Mouse (Mus musculus) forebrain, embryonic 15.5 days (tissue): Measurements from ENCODE around the gene Mpp2. TPM values are rescaled to one million over a fixed set of nuclear protein-coding genes. Genes with fewer than 3 reads are reported as not detected.

Source experiments
- ATAC-seq: fragments of 200-750 bp; cut with Nextera tagmentation; replicated peaks from 2 replicates; pipeline ENCODE4 v1.8.0; 2017; ENCODE audit warnings: mild to moderate bottlenecking, moderate TSS enrichment, moderate library complexity
- H3K27ac ChIP-seq: fragments of 300-500 bp; sonication (generic); replicated peaks from 2 replicates; pipeline ENCODE4 v1.5.1; 2015; ENCODE audit warnings: mild to moderate bottlenecking, inconsistent platforms
- H3K27me3 ChIP-seq: fragments of 300-500 bp; sonication (generic); 2 replicates; pipeline ENCODE4 v1.6.1; 2015; ENCODE audit warnings: inconsistent platforms
- H3K36me3 ChIP-seq: fragments of 300-500 bp; sonication (generic); 2 replicates; pipeline ENCODE4 v1.6.1; 2015; ENCODE audit warnings: mild to moderate bottlenecking, inconsistent platforms
- H3K4me1 ChIP-seq: fragments of 300-500 bp; sonication (generic); 2 replicates; pipeline ENCODE4 v1.6.1; 2015; ENCODE audit warnings: inconsistent platforms
- H3K4me2 ChIP-seq: fragments of 300-500 bp; sonication (generic); replicated peaks from 2 replicates; pipeline ENCODE4 v1.6.1; 2015; ENCODE audit warnings: mild to moderate bottlenecking, inconsistent platforms
- H3K4me3 ChIP-seq: fragments of 300-500 bp; sonication (generic); 2 replicates; pipeline ENCODE4 v1.5.1; 2015; ENCODE audit warnings: mild to moderate bottlenecking, inconsistent platforms
- H3K9ac ChIP-seq: fragments of 300-500 bp; sonication (generic); replicated peaks from 2 replicates; pipeline ENCODE4 v1.6.1; 2015; ENCODE audit warnings: mild to moderate bottlenecking, inconsistent platforms
- H3K9me3 ChIP-seq: fragments of 300-500 bp; sonication (generic); 2 replicates; pipeline ENCODE4 v1.6.1; 2016; ENCODE audit warnings: inconsistent platforms
- WGBS: fragments of 180-500 bp; shearing (Covaris S2); methylation state at CpG from one replicate; pipeline ENCODE4 v1.1.7; 2015; ENCODE audit warnings: mixed read lengths; 5-methylcytosine and 5-hydroxymethylcytosine counted together
- polyA plus RNA-seq: library from polyadenylated mRNA; unstranded; fragments of >200 nt; fragmentation: Nextera tagmentation; extraction: Ambion mirVana; gene quantifications from 2 replicates; pipeline ENCODE4 v1.2.1, GENCODE M21; 2015

The Mpp2 gene
- polyA plus RNA-seq, 1 experiment from 2014 or later = 19.3 TPM

DNA sequence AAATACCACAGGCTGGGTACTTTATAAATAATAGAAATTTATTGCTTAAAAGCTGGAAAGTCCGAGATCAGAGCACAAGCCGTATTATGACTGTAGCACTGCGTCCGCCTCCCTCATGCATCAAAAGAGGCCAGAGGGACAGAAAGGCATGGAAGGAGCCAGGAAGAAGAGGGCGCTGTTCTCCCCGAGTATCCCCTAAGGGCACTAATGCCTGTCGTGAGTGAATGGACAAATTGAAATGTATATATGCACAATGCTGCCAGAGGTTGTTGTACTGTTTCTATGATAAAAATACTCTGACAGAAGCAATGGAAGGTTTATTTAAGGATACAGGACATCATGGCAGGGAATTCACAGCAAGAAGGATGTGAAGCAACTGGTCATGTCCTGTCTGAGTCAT lies 58.3 kb downstream of the Mpp2 start:
- Histone ChIP-seq H3K4me1 (peaks cover 32% of the 10 kb centered on the region), H3K4me3 (no peak overlapping the region), H3K36me3 (no peaks in the 10 kb centered on the region), H3K9me3 (no peaks in the 10 kb centered on the region), H3K4me2 (no peak overlapping the region), H3K9ac (no peak overlapping the region), H3K27ac (no peak overlapping the region), H3K27me3 (no peaks in the 10 kb centered on the region)
- ATAC-seq = no peak
- 31% methylated on average over 7 of the region's 7 CpGs for WGBS

DNA sequence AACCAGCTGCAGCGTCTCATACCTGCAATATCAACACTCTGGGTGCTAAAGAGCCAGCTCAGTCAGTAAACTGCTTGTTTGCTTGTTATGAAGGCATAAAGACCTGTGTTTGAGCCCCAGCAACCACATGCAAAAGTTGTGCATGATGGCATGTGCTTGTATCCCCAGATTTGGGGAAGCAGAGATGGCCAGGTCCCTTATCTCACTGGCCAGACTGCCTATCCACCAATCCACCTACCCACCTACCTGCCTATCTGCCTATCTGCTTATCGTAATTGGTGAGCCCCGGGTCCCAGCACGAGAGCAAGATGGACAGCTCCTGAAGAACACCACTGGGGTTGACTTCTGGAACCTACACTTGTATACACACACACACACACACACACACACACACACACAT lies 59.0 kb downstream of the Mpp2 start:
- Histone ChIP-seq H3K4me1 (peaks cover 37% of the 10 kb centered on the region), H3K9me3 (no peaks in the 10 kb centered on the region), H3K27ac (no peak overlapping the region), H3K4me3 (no peak overlapping the region), H3K36me3 (no peaks in the 10 kb centered on the region), H3K27me3 (no peaks in the 10 kb centered on the region), H3K9ac (no peak overlapping the region), H3K4me2 (no peak overlapping the region)
- ATAC-seq = no peak
- 88% methylated on average over 4 of the region's 4 CpGs for WGBS

DNA sequence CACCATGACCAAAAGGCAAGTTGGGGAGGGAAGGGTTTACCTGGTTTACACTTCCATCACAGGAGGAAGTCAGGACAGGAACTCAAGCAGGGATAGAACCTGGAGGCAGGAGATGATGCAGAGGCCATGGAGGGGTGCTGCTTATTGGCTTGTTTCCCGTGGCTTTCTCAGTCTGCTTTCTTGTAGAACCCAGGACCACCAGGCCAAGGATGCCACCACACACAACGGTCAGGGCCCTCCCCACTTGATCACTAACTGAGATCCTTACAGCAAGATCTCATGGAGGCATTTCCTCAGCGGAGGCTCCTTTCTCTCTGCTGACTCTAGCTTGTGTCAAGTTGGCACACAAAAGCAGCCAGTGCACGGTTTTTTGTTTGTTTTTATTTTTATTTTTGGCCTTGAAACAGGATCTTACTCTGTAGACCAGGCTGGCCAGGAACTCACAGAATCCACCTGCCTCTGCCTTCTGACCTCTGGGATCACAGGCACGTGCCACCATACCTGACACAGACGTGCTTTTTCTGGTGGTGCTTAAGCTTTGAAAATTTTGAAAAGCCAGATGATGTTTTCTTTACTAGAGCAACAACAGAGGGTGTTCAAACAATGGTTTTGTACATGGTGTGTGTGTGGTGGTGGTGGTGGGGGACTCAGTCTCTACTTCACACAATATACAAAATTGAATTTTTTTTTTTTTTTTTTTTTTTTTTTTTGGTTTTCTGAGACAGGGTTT lies 60.1 kb downstream of the Mpp2 start, which contains the start of gene Mpp3:
TSS of gene Mpp3 (minus strand) at position 375 of the 730 bp plus-strand sequence.
- H3K9ac ChIP-seq = peak within 1 kb of the TSS; percentile 77
- no peaks in the 10 kb centered on the region for H3K9me3 ChIP-seq
- no peak for ATAC-seq
- 64% methylated on average over 6 of the region's 6 CpGs for WGBS
- H3K36me3 ChIP-seq = 0 out of 2 replicates have a peak, but pooled peaks cover under 1% of the 10 kb centered on the region
- H3K27me3 ChIP-seq = no peaks in the 10 kb centered on the region
- H3K4me2 ChIP-seq = peak within 1 kb of the TSS; percentile 70
- peak within 1 kb of the TSS; percentile 91 for H3K27ac ChIP-seq
- H3K4me1 ChIP-seq = peaks cover 37% of the 10 kb centered on the region
- peak within 1 kb of the TSS; percentile 67 for H3K4me3 ChIP-seq

DNA sequence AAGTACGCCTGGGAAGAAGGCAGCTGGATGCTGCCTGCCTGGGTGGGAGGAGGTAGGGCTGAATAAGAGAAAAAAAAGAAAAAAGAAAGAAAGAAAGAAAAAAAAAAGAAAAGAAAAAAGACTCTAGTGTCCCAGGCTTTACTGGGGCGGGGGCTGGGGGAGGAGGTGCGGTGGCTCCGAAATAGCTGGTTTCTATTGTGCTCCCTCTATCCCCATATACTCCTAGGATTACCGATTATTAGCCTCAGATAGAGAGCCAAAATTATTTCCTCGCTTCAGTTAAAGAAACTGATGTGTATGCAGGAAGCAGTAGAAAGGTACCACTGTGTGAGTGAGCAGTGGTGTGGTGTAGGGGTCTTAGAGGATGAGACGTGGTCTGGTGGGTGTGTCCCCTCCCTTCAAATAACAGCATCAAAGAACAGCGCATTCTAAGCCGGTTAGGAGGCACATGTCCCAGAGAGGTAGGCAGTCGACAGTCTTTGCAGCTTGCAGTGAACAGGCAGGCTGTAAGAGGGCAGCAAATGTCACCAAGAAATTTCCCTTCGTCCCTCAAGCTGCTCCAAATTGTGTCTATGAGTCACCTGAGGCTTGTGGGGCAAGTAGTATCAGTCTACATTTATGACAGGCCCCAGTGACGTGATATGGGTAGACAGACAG lies 60.8 kb downstream of the Mpp2 start:
- H3K4me1 ChIP-seq = peaks cover 37% of the 10 kb centered on the region
- H3K4me2 ChIP-seq = peak overlapping the region; percentile 70
- peak; percentile 27; the same call in 1 of the 2 replicates for ATAC-seq
- no peaks in the 10 kb centered on the region for H3K9me3 ChIP-seq
- peak overlapping the region; percentile 91 for H3K27ac ChIP-seq
- peak overlapping the region; percentile 67 for H3K4me3 ChIP-seq
- peak overlapping the region; percentile 77 for H3K9ac ChIP-seq
- WGBS = 4% methylated on average over 12 of the region's 12 CpGs
- no peaks in the 10 kb centered on the region for H3K27me3 ChIP-seq
- peaks cover 6% of the 10 kb centered on the region for H3K36me3 ChIP-seq

DNA sequence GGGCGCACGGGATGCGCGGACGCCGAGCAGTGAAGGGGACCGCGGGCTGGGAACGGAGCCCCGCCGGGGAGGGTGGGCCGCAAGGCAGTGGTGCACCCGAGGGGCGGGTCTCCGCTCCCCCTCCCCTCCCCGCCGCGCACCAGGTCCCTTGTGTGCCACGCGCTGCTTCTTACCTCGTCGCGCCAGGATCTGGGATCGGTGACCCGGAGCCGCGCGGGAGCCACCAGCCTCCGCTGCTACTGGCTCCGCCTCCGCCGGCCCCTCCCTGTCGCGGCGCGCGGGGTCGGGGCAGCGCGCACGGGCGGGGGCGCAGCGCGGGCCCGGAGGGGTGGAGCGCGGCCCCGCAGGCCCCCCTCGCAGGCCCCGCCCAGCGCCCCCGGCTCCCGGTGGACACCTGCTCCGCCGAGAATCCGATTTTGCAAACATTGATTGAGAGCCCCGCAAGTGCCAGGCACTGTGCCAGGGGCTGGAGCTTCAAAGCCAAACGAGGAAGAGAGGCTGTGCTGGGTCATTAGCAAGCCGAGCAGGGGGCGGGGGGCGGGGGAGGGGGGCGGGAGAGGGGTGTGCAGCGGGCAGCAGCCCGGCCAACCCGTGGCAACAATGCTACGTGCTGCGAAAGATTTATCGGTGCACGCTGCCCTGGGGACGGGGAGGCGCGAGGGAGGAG lies 61.5 kb downstream of the Mpp2 start:
- Histone ChIP-seq H3K9me3 (no peaks in the 10 kb centered on the region), H3K27me3 (no peaks in the 10 kb centered on the region), H3K27ac (peak overlapping the region; percentile 91), H3K4me3 (peak overlapping the region; percentile 67), H3K9ac (peak overlapping the region; percentile 77), H3K36me3 (peaks cover 7% of the 10 kb centered on the region), H3K4me1 (peaks cover 37% of the 10 kb centered on the region), H3K4me2 (peak overlapping the region; percentile 70)
- ATAC-seq = peak; percentile 88
- WGBS = under 1% methylated on average over 71 of the region's 73 CpGs

DNA sequence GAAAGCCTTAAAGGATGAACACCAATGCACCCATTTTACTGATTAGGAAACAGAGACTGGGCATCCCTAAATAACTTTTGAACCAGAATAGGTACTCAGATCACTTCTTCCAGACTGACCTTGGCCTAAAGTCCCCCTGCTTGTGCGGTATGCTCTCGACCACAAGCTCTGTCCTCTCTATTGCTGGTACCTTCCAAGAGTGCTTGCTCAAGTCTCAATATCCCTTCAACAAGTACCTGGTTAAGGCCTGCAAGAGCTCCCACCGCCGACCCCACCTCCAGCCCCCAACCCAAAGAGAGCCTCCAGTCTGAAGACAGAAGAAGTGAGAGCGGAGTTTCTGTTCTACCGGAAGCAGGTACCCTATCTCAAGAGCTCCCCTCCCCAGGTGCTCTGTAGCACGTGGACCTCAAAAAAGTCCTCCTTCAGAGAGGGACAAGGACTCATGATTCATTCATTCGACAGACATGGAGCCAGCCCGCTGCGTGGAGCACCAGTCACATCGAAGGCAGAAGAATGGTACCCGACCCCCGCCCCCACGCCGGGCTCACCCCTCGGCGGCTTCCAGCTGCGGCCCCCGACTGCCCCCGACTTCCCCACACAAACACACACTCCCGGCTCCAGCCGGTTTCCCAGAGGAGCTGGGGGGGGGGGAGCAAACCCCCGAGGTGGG lies 62.2 kb downstream of the Mpp2 start:
- H3K27me3 ChIP-seq = no peaks in the 10 kb centered on the region
- no peak; the same call in 1 of the 2 replicates for ATAC-seq
- H3K4me1 ChIP-seq = peaks cover 38% of the 10 kb centered on the region
- peak overlapping the region; percentile 91 for H3K27ac ChIP-seq
- WGBS = 2% methylated on average over 23 of the region's 23 CpGs
- peak overlapping the region; percentile 70 for H3K4me2 ChIP-seq
- peak overlapping the region; percentile 67 for H3K4me3 ChIP-seq
- peak overlapping the region; percentile 77 for H3K9ac ChIP-seq
- H3K36me3 ChIP-seq = peaks cover 7% of the 10 kb centered on the region
- no peaks in the 10 kb centered on the region for H3K9me3 ChIP-seq

DNA sequence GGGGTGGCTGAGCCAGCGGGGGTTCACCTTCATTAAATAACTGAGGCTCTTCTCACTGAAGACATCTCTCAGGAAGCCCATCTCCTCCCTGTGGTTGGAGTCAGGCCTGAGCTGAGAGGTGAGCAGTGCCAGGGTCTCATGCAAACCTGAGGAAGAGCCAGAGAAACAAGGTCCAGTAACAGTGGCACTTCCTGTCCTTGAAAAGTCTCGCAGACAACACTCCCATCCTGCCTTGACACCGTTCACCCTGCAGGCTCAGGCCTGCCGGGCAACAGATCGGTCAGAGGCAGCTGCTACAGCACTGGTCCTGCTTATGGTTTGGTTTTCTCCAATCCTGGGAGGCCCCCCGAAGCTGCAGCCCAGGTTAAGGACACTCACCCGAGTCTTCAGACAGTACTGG lies 63.0 kb downstream of the Mpp2 start:
- Histone ChIP-seq H3K27ac (no peak overlapping the region), H3K4me2 (peak overlapping the region; percentile 70), H3K36me3 (peaks cover 7% of the 10 kb centered on the region), H3K4me3 (peak overlapping the region; percentile 67), H3K9me3 (no peaks in the 10 kb centered on the region), H3K4me1 (peaks cover 34% of the 10 kb centered on the region), H3K27me3 (no peaks in the 10 kb centered on the region), H3K9ac (0 out of 2 replicates have a peak overlapping the region, but pooled peaks have one; percentile 14)
- 38% methylated on average over 7 of the region's 7 CpGs for WGBS
- ATAC-seq = no peak

DNA sequence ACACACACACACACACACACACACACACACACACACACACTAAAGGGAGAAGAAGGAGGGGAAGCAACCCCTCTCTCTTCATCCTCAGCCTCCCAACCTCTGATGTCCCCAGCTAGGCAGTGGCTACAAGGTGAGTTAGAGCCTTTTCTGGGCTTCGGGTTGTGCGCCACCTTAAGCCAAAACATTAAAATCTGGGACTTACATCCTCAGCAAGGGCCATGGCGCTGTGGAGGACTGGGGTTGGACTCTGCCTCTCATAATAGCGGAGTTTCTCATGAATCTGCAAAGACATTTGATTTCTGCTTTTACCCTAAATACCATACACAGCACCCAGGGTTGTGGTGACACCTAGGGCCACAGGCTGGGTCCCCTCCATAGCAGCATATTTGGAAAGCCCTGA lies 63.4 kb downstream of the Mpp2 start:
- H3K4me2 ChIP-seq = no peak overlapping the region

DNA sequence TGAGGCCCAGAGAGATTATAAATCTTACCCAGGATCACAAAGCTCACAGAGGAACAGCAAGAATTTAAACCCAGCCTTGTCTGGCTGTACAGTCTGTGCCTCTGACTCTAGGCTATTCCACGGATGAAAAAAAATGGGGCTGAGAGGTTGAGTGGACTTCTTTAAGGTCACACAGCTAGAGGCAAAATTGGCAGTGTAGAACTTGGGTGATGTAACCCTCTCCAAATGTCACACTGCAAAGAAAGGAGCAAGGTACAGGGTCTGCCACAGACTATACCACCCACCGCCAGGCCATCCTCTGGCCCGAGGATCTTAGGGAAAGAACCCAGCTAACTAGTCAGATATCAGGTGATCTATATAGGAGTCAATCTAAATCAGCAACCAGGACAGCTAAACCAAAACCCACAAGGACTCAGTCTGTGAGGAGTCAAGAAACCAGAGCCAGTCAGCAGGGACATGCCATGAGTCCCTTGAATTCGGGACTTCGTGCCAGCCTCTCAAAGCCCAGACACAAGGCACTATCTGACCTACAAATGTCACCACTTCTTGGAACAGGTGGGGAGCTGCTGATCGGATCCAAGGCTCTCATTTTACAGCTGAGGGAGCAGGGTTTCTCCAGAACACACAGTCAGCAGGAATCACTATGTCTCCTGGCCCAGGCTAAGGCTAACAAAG lies 64.1 kb downstream of the Mpp2 start:
- no peak overlapping the region for H3K4me2 ChIP-seq
- no peak overlapping the region for H3K27ac ChIP-seq
- WGBS = 80% methylated on average over 6 of the region's 6 CpGs
- H3K4me3 ChIP-seq = no peak overlapping the region
- H3K36me3 ChIP-seq = peaks cover 7% of the 10 kb centered on the region
- no peak overlapping the region for H3K9ac ChIP-seq
- no peaks in the 10 kb centered on the region for H3K9me3 ChIP-seq
- H3K27me3 ChIP-seq = no peaks in the 10 kb centered on the region
- no peak for ATAC-seq
- peaks cover 43% of the 10 kb centered on the region for H3K4me1 ChIP-seq

More for the DNA sequence above, 63.4 kb downstream of the Mpp2 start:
- H3K4me3 ChIP-seq = no peak overlapping the region
- no peak overlapping the region for H3K27ac ChIP-seq
- no peak for ATAC-seq
- peaks cover 38% of the 10 kb centered on the region for H3K4me1 ChIP-seq
- H3K9ac ChIP-seq = no peak overlapping the region
- 85% methylated on average over 4 of the region's 4 CpGs for WGBS
- peaks cover 7% of the 10 kb centered on the region for H3K36me3 ChIP-seq
- no peaks in the 10 kb centered on the region for H3K27me3 ChIP-seq
- no peaks in the 10 kb centered on the region for H3K9me3 ChIP-seq

DNA sequence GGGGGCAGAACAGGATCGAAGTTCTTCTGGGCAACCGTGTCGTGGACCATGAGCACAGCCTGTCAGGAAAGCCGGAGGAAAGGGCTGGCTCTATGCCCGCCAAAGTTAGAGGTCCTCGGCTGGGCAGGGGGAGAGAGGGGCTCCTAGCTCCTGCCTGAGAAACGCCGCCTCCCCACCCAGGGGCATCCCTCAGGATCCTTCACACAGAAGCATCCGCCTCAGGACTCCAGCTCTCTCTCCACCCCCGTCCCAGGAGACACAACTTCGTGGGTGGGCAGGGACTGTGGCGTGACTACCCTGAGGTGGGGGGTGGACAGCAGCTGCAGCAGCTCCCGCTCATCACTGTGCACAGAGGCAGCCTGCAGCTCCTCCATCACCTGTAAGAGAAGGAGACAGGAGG lies 64.9 kb downstream of the Mpp2 start:
- Histone ChIP-seq H3K36me3 (peaks cover 7% of the 10 kb centered on the region), H3K4me3 (no peak overlapping the region), H3K27me3 (no peaks in the 10 kb centered on the region), H3K4me2 (no peak overlapping the region), H3K9me3 (no peaks in the 10 kb centered on the region), H3K4me1 (peaks cover 42% of the 10 kb centered on the region), H3K27ac (no peak overlapping the region), H3K9ac (no peak overlapping the region)
- 76% methylated on average over 13 of the region's 13 CpGs for WGBS
- ATAC-seq = no peak

DNA sequence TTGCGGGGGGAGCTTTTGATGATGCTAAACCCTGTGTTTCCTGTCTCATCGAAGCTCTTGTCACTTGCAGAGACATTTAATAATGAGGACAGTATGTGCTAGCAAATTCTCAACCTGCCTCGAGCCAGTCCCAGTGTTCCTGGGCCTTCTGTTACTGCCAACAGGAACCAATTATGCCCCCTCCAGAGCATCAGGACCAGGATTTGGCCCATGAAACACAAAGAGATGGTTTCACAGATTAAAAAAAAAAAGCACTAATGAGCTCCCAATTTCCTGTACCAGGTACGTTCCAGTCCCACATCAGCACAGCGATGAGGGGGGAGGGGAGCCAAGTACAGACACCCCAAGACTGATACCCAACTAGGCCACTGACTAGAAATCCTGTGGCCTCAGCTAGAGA lies 67.1 kb downstream of the Mpp2 start:
- H3K9me3 ChIP-seq = no peaks in the 10 kb centered on the region
- no peak overlapping the region for H3K9ac ChIP-seq
- peaks cover 29% of the 10 kb centered on the region for H3K4me1 ChIP-seq
- no peak for ATAC-seq
- no peaks in the 10 kb centered on the region for H3K27me3 ChIP-seq
- 76% methylated on average over 5 of the region's 5 CpGs for WGBS
- H3K36me3 ChIP-seq = peaks cover 19% of the 10 kb centered on the region
- H3K4me3 ChIP-seq = no peak overlapping the region
- no peak overlapping the region for H3K4me2 ChIP-seq
- no peak overlapping the region for H3K27ac ChIP-seq
